Mouse (Mus musculus): ENCODE measurements around the gene Zbed5. TPM values are rescaled to one million over a fixed set of nuclear protein-coding genes. Genes with fewer than 3 reads are reported as not detected.

Gene Zbed5
- polyA plus RNA-seq, 1 experiment from 2014 or later: 8.8 TPM

Other genes with a start within 250 kb of the Zbed5 start
- 7.3 and 8.2 TPM in 2 replicates for gene Zfp11, start 225.6 kb upstream of the Zbed5 start, polyA plus RNA-seq (2014; fragmentation: Nextera tagmentation; extraction: Ambion mirVana)
- not detected in 2 replicates for gene Sept14, start 187.2 kb upstream of the Zbed5 start, polyA plus RNA-seq (2014; fragmentation: Nextera tagmentation; extraction: Ambion mirVana)
- 160 and 178 TPM in 2 replicates for gene Mrps17, start 180.2 kb upstream of the Zbed5 start, polyA plus RNA-seq (2014; fragmentation: Nextera tagmentation; extraction: Ambion mirVana)
- gene Nipsnap2, start 170.7 kb upstream of the Zbed5 start, polyA plus RNA-seq (2014; fragmentation: Nextera tagmentation; extraction: Ambion mirVana): 73.7 and 73.8 TPM in 2 replicates
- 37.5 and 37.8 TPM in 2 replicates for gene Psph, start 108.3 kb upstream of the Zbed5 start, polyA plus RNA-seq (2014; fragmentation: Nextera tagmentation; extraction: Ambion mirVana)
- 44.0 and 48.5 TPM in 2 replicates for gene Sumf2, start 48.7 kb upstream of the Zbed5 start, polyA plus RNA-seq (2014; fragmentation: Nextera tagmentation; extraction: Ambion mirVana)
- 988 and 1,013 TPM in 2 replicates for gene Chchd2, start 8.3 kb upstream of the Zbed5 start, polyA plus RNA-seq (2014; fragmentation: Nextera tagmentation; extraction: Ambion mirVana)
- gene Phkg1, start 2.8 kb downstream of the Zbed5 start, polyA plus RNA-seq (2014; fragmentation: Nextera tagmentation; extraction: Ambion mirVana): 0.24 TPM in 1 of 2 replicates, not detected in the other
- gene Nupr1l, start 12.8 kb downstream of the Zbed5 start, polyA plus RNA-seq (2014; fragmentation: Nextera tagmentation; extraction: Ambion mirVana): 2.3 and 2.9 TPM in 2 replicates
- gene Vkorc1l1, start 46.2 kb downstream of the Zbed5 start, polyA plus RNA-seq (2014; fragmentation: Nextera tagmentation; extraction: Ambion mirVana): 31.3 and 32.2 TPM in 2 replicates
- 35.1 and 35.9 TPM in 2 replicates for gene Gusb, start 107.3 kb downstream of the Zbed5 start, polyA plus RNA-seq (2014; fragmentation: Nextera tagmentation; extraction: Ambion mirVana)
- gene Asl, start 133.5 kb downstream of the Zbed5 start, polyA plus RNA-seq (2014; fragmentation: Nextera tagmentation; extraction: Ambion mirVana): 30.8 and 32.2 TPM in 2 replicates
- gene Crcp, start 133.6 kb downstream of the Zbed5 start, polyA plus RNA-seq (2014; fragmentation: Nextera tagmentation; extraction: Ambion mirVana): 38.6 and 43.2 TPM in 2 replicates
- gene Tpst1, start 177.6 kb downstream of the Zbed5 start, polyA plus RNA-seq (2014; fragmentation: Nextera tagmentation; extraction: Ambion mirVana): 57.0 and 63.1 TPM in 2 replicates
- gene Kctd7, start 249.1 kb downstream of the Zbed5 start, polyA plus RNA-seq (2014; fragmentation: Nextera tagmentation; extraction: Ambion mirVana): 7.2 and 8.3 TPM in 2 replicates

Data from neural tube, embryonic 11.5 days (tissue).